Mouse (Mus musculus) liver, embryonic 11.5 days (tissue): Measurements from ENCODE around the gene Tmem192. TPM values are rescaled to one million over a fixed set of nuclear protein-coding genes. Genes with fewer than 3 reads are reported as not detected.
"Not testable (repeated sequence)": the region's sequence is repeated elsewhere in the genome, so short reads cannot be mapped to it uniquely, and the experiment has no call there.

Experiments used
- ATAC-seq: fragments of 200-750 bp; cut with Nextera tagmentation; replicated peaks from 2 replicates; pipeline ENCODE4 v1.8.0; 2017; ENCODE audit warnings: moderate number of reproducible peaks, mild to moderate bottlenecking, moderate TSS enrichment, moderate library complexity; ENCODE audit not compliant: low FRiP score
- DNase-seq: peaks from one replicate; pipeline ENCODE4 v3.0.0-alpha.2; 2017; ENCODE audit warnings: low spot score
- H3K27ac ChIP-seq: fragments of 300-500 bp; sonication (generic); 2 replicates; pipeline ENCODE4 v1.5.1; 2014; ENCODE audit warnings: mild to moderate bottlenecking, low read depth, low read length, control low read depth
- H3K27me3 ChIP-seq: fragments of 300-500 bp; sonication (generic); replicated peaks from 2 replicates; pipeline ENCODE4 v1.6.1; 2014; ENCODE audit warnings: low read length, mixed read lengths; ENCODE audit not compliant: control insufficient read depth, insufficient read depth
- H3K36me3 ChIP-seq: fragments of 300-500 bp; sonication (generic); 2 replicates; pipeline ENCODE4 v1.6.1; 2014; ENCODE audit warnings: mild to moderate bottlenecking, low read length, moderate library complexity, mixed read lengths; ENCODE audit not compliant: control insufficient read depth, insufficient read depth
- H3K4me1 ChIP-seq: fragments of 300-500 bp; sonication (generic); replicated peaks from 2 replicates; pipeline ENCODE4 v1.6.1; 2014; ENCODE audit warnings: low read length, mixed read lengths; ENCODE audit not compliant: control insufficient read depth, insufficient read depth
- H3K4me2 ChIP-seq: fragments of 300-500 bp; sonication (generic); 2 replicates; pipeline ENCODE4 v1.6.1; 2014; ENCODE audit warnings: mild to moderate bottlenecking, control low read depth, moderate library complexity
- H3K4me3 ChIP-seq: fragments of 300-500 bp; sonication (generic); 2 replicates; pipeline ENCODE4 v1.5.1; 2014; ENCODE audit warnings: low read depth, low read length, control low read depth
- H3K9ac ChIP-seq: fragments of 300-500 bp; sonication (generic); 2 replicates; pipeline ENCODE4 v1.6.1; 2014; ENCODE audit warnings: low read depth, low read length, control low read depth
- H3K9me3 ChIP-seq: fragments of 300-500 bp; sonication (generic); 2 replicates; pipeline ENCODE4 v1.6.1; 2016; ENCODE audit warnings: low read length, inconsistent platforms, mixed read lengths; ENCODE audit not compliant: control insufficient read depth
- WGBS: fragments of 180-500 bp; shearing (Covaris S2); extraction: QIAGEN DNeasy Blood & Tissue Kit; methylation state at CpG from one replicate; pipeline ENCODE4 v1.1.7; 2014; 5-methylcytosine and 5-hydroxymethylcytosine counted together
- polyA plus RNA-seq: library from polyadenylated mRNA; unstranded; fragments of >200 nt; fragmentation: Nextera tagmentation; extraction: Ambion mirVana; gene quantifications from 2 replicates; pipeline ENCODE4 v1.2.1, GENCODE M21; 2014

The Tmem192 gene
- polyA plus RNA-seq, 1 experiment from 2014 or later, result 28.0 TPM

GRCm38 (mm10) chr8:64998806-64999365, 51.9 kb downstream of the Tmem192 start:
- no peak for DNase-seq

GRCm38 (mm10) chr8:65007616-65008015, 60.6 kb downstream of the Tmem192 start:
- 75% methylated on average over 6 of the region's 6 CpGs for WGBS
- H3K27ac ChIP-seq, H3K9me3 ChIP-seq, H3K9ac ChIP-seq, DNase-seq, ATAC-seq, H3K4me1 ChIP-seq, H3K27me3 ChIP-seq, H3K36me3 ChIP-seq, H3K4me2 ChIP-seq, H3K4me3 ChIP-seq: not testable (repeated sequence)

More at GRCm38 (mm10) chr8:64998806-64999365, 51.9 kb downstream of the Tmem192 start:
- Histone ChIP-seq H3K4me3 (no peak overlapping the region), H3K36me3 (no peaks in the 10 kb centered on the region), H3K4me2 (no peak overlapping the region), H3K27ac (no peak overlapping the region), H3K27me3 (no peaks in the 10 kb centered on the region), H3K9me3 (no peaks in the 10 kb centered on the region), H3K9ac (no peak overlapping the region), H3K4me1 (no peaks in the 10 kb centered on the region)
- ATAC-seq, result no peak
- 83% methylated on average over 4 of the region's 4 CpGs for WGBS

GRCm38 (mm10) chr8:65018423-65018822, 71.4 kb downstream of the Tmem192 start, which contains the start of the genes Trim61 and Trim60:
TSS of gene Trim61 (minus strand) at chr8:65018523.
TSS of gene Trim60 (minus strand) at chr8:65018584.
- DNase-seq (no peak), ATAC-seq (no peak)
- WGBS, result 84% methylated on average over 8 of the region's 8 CpGs
- Histone ChIP-seq H3K27ac (no peak within 1 kb of the TSS), H3K9ac (no peak within 1 kb of the TSS), H3K4me2 (no peak within 1 kb of the TSS), H3K36me3 (no peaks in the 10 kb centered on the region), H3K4me3 (no peak within 1 kb of the TSS), H3K9me3 (no peaks in the 10 kb centered on the region), H3K4me1 (no peaks in the 10 kb centered on the region), H3K27me3 (no peaks in the 10 kb centered on the region)

Other genes starting within 250 kb of the Tmem192 start
- 132 and 159 TPM in 2 replicates for gene Msmo1, start 213.4 kb upstream of the Tmem192 start, polyA plus RNA-seq
- 9.7 and 10.1 TPM in 2 replicates for gene Klhl2, start 97.2 kb upstream of the Tmem192 start, polyA plus RNA-seq
- not detected in 2 replicates for gene Trim75, start 40.6 kb downstream of the Tmem192 start, polyA plus RNA-seq
- 0.15 TPM in 1 of 2 replicates, not detected in the other for gene Trim61, start 71.3 kb downstream of the Tmem192 start, polyA plus RNA-seq
- gene Trim60, start 71.4 kb downstream of the Tmem192 start, polyA plus RNA-seq, result not detected in 2 replicates
- 3.1 and 3.7 TPM in 2 replicates for gene Apela, start 90.2 kb downstream of the Tmem192 start, polyA plus RNA-seq
- gene Gm10663, start 127.8 kb downstream of the Tmem192 start, polyA plus RNA-seq, result not detected in 2 replicates
- gene BC030870, start 182.4 kb downstream of the Tmem192 start, polyA plus RNA-seq, result not detected in 2 replicates